Mouse (Mus musculus) stomach, embryonic 15.5 days (tissue): ENCODE results near the gene Fam240a. TPM values are rescaled to one million over a fixed set of nuclear protein-coding genes. Genes with fewer than 3 reads are reported as not detected.

Experiments used
- ATAC-seq: fragments of 200-750 bp; cut with Nextera tagmentation; 2 replicates; pipeline ENCODE4 v1.8.0; 2017; ENCODE audit warnings: low read depth, moderate number of reproducible peaks, moderate TSS enrichment; ENCODE audit not compliant: insufficient read depth, low FRiP score
- H3K27ac ChIP-seq: fragments of 300-500 bp; sonication (generic); 2 replicates; pipeline ENCODE4 v1.5.1; 2015; ENCODE audit warnings: mild to moderate bottlenecking, inconsistent platforms
- H3K27me3 ChIP-seq: fragments of 300-500 bp; sonication (generic); replicated peaks from 2 replicates; pipeline ENCODE4 v1.6.1; 2015; ENCODE audit warnings: inconsistent platforms
- H3K36me3 ChIP-seq: fragments of 300-500 bp; sonication (generic); 2 replicates; pipeline ENCODE4 v1.6.1; 2015; ENCODE audit warnings: inconsistent platforms
- H3K4me1 ChIP-seq: fragments of 300-500 bp; sonication (generic); 2 replicates; pipeline ENCODE4 v1.6.1; 2015; ENCODE audit warnings: inconsistent platforms
- H3K4me2 ChIP-seq: fragments of 300-500 bp; sonication (generic); 2 replicates; pipeline ENCODE4 v1.6.1; 2015; ENCODE audit warnings: mild to moderate bottlenecking, inconsistent platforms
- H3K4me3 ChIP-seq: fragments of 300-500 bp; sonication (generic); replicated peaks from 2 replicates; pipeline ENCODE4 v1.5.1; 2015; ENCODE audit warnings: inconsistent platforms
- H3K9ac ChIP-seq: fragments of 300-500 bp; sonication (generic); 2 replicates; pipeline ENCODE4 v1.6.1; 2015; ENCODE audit warnings: inconsistent platforms
- H3K9me3 ChIP-seq: fragments of 300-500 bp; sonication (generic); 2 replicates; pipeline ENCODE4 v1.6.1; 2016; ENCODE audit warnings: inconsistent platforms
- WGBS: fragments of 180-500 bp; shearing (Covaris S2); methylation state at CpG from one replicate; pipeline ENCODE4 v1.1.7; 2015; 5-methylcytosine and 5-hydroxymethylcytosine counted together
- polyA plus RNA-seq: library from polyadenylated mRNA; unstranded; fragments of >200 nt; fragmentation: Nextera tagmentation; extraction: Ambion mirVana; gene quantifications from 2 replicates; pipeline ENCODE4 v1.2.1, GENCODE M21; 2015

Fam240a gene
- polyA plus RNA-seq, 1 experiment from 2014 or later = not detected

DNA sequence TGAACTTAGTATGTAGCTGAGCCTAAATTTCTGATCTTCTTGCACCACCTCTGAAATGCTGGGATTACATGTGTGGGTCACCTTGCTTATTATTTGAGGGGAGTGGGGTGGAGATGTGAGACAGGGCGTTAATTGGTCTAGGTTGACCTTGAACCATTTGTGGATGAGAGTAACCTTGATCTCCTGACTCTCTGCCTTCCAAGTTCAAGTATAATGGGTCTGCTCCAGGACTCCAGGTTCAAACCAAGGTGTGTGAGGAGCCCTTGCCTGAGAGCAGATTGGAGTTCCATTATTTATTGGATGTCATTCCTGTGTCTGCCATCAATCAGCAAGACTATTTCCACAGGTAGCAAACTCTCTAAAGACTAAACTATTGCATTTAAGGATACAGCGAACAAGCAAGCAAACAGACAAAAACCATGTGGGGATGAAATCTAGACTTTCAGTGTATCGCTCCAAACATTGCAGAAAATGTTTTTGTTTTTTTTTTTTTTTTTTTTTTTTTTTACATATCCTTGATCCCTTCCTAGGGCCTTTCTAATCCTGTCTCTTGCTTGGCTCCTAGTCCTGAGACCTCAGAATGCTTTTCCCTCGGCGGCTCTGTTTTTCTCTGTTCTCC, 36.4 kb upstream of the Fam240a start:
- peak overlapping the region; percentile 84 for H3K4me2 ChIP-seq
- peak overlapping the region; percentile 47; the same call in 1 of the 2 replicates for H3K4me3 ChIP-seq
- 0 out of 2 replicates have a peak, but pooled peaks cover 6% of the 10 kb centered on the region for H3K4me1 ChIP-seq
- no peaks in the 10 kb centered on the region for H3K9me3 ChIP-seq
- no peak for ATAC-seq
- H3K36me3 ChIP-seq = no peaks in the 10 kb centered on the region
- H3K27me3 ChIP-seq = peaks cover 14% of the 10 kb centered on the region; the same call in 1 of the 2 replicates
- no peak overlapping the region for H3K9ac ChIP-seq
- H3K27ac ChIP-seq = no peak overlapping the region
- WGBS = 40% methylated on average over 5 of the region's 5 CpGs

DNA sequence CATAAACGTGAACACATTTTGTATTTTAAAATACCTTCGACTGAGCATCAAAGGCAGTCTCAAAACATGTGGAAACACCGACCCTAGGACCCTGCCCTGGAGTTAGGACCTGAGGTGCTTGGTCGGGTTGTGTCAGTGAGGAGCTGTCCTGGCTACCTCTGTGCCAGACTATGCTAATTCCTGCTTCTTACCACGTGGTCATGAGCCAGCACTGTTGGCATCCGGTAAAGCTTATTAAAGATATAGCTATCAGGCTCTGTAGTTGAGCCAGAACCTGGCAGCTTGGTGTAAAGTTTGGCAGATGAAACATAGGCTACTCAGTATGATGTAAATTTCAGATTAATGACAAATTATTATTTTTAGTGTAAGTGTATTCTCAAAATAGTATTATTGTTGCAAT, 35.7 kb upstream of the Fam240a start:
- Histone ChIP-seq H3K4me3 (no peak overlapping the region), H3K27me3 (peaks cover 19% of the 10 kb centered on the region; the same call in 1 of the 2 replicates), H3K9ac (no peak overlapping the region), H3K4me2 (no peak overlapping the region), H3K36me3 (no peaks in the 10 kb centered on the region), H3K9me3 (no peaks in the 10 kb centered on the region), H3K27ac (no peak overlapping the region), H3K4me1 (0 out of 2 replicates have a peak, but pooled peaks cover 6% of the 10 kb centered on the region)
- WGBS = 52% methylated on average over 6 of the region's 6 CpGs
- ATAC-seq = no peak

DNA sequence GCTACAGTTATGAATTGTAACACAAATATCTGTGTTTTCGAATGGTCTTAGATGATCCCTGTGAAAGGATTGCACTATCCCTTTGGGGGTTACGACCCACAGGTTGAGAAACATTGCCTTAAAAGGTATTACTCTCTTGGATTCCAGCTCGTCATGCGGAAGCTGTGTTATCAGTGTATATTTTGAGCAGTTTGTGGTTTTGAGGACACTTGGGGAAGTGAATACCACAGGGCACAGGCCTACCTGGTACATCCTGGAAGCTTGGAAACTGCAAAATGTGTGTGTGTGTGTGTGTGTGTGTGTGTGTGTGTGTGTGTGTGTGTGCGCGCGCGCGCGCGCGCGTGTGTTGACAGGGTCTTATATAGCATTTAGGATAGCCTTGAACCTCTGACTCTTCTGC, 35.2 kb upstream of the Fam240a start:
- Histone ChIP-seq H3K9me3 (no peaks in the 10 kb centered on the region), H3K4me1 (0 out of 2 replicates have a peak, but pooled peaks cover 6% of the 10 kb centered on the region), H3K4me2 (no peak overlapping the region), H3K4me3 (no peak overlapping the region), H3K9ac (no peak overlapping the region), H3K27me3 (peaks cover 21% of the 10 kb centered on the region; the same call in 1 of the 2 replicates), H3K36me3 (no peaks in the 10 kb centered on the region), H3K27ac (no peak overlapping the region)
- 92% methylated on average over 11 of the region's 13 CpGs for WGBS
- no peak for ATAC-seq

DNA sequence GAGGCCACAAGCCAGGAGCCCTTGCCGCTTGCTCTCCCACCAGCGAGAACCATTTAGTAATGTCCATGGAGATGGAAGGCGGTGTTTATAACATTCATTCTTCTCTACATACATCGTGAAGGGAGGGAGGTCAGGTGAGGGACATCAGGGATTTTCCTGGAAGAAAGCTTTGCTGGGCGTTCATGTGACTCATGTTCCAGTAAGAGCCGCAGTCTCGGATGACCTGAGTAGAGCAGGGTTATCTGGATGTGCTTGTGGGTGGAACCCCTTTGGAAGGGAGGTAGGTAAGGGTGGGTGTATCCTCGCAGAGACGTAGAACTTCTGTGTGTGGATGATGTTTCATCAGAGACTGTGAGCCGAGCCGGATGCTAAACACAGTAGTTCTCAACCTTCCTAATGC, 34.7 kb upstream of the Fam240a start, which contains the start of gene Lrrc2:
TSS of gene Lrrc2 (plus strand) at position 149 of the 400 bp plus-strand sequence.
- H3K9me3 ChIP-seq = no peaks in the 10 kb centered on the region
- WGBS = 66% methylated on average over 11 of the region's 11 CpGs
- H3K27me3 ChIP-seq = peaks cover 26% of the 10 kb centered on the region
- no peak within 1 kb of the TSS for H3K9ac ChIP-seq
- ATAC-seq = no peak
- no peaks in the 10 kb centered on the region for H3K36me3 ChIP-seq
- no peak within 1 kb of the TSS for H3K4me3 ChIP-seq
- no peak within 1 kb of the TSS for H3K27ac ChIP-seq
- H3K4me1 ChIP-seq = 0 out of 2 replicates have a peak, but pooled peaks cover 6% of the 10 kb centered on the region
- H3K4me2 ChIP-seq = no peak within 1 kb of the TSS

DNA sequence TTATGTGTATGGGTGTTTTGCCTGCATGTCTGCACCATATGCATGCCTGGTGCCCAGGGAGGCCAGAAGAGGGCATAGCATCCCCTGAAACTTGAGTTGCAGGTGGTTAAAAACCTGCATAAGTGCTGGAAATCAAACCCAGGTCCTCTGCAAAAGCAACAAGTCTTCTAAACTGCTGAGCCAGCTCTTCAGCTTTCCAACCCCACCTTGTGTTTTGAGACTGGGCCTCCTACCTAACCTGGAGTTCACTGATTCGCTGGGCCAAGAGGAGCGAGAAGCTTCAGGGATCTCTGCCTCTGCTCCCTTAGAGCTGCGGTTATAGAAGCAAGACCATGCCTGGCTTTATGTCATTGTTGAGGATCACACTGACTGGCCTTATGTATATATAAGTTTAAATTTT, 33.4 kb upstream of the Fam240a start:
- 91% methylated on average over 3 of the region's 3 CpGs for WGBS
- H3K27me3 ChIP-seq = peaks cover 36% of the 10 kb centered on the region
- no peak overlapping the region for H3K9ac ChIP-seq
- no peak for ATAC-seq
- H3K36me3 ChIP-seq = no peaks in the 10 kb centered on the region
- 0 out of 2 replicates have a peak, but pooled peaks cover 6% of the 10 kb centered on the region for H3K4me1 ChIP-seq
- no peak overlapping the region for H3K4me3 ChIP-seq
- no peaks in the 10 kb centered on the region for H3K9me3 ChIP-seq
- no peak overlapping the region for H3K27ac ChIP-seq
- no peak overlapping the region for H3K4me2 ChIP-seq

DNA sequence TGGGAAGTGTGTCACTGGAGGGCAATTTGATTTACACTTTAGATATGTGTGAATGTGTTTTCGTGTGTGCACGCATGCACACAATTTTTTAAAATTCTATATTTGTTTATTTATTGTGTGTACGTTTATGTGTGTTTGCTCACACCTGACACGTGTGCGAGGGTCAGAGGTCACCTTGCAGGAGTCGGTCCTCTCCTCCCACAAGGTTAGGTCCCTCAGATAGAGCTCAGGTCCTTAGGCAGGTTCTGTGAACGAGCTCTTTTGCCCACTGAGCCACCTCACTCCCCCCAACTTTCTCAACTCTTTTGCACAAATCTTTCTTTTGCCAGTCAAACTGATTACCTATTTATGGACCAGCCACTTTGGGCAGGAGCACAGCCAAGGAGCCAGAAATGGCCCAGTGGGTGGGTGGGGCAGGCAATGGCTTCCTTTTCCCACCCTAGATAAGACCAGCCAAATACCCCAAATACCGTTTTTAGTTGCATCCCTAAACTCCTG, 32.2 kb upstream of the Fam240a start:
- Histone ChIP-seq H3K27me3 (peaks cover 48% of the 10 kb centered on the region), H3K27ac (no peak overlapping the region), H3K9ac (no peak overlapping the region), H3K4me2 (no peak overlapping the region), H3K4me3 (no peak overlapping the region), H3K9me3 (no peaks in the 10 kb centered on the region), H3K36me3 (no peaks in the 10 kb centered on the region), H3K4me1 (0 out of 2 replicates have a peak, but pooled peaks cover 1% of the 10 kb centered on the region)
- no peak for ATAC-seq
- 49% methylated on average over 8 of the region's 8 CpGs for WGBS

DNA sequence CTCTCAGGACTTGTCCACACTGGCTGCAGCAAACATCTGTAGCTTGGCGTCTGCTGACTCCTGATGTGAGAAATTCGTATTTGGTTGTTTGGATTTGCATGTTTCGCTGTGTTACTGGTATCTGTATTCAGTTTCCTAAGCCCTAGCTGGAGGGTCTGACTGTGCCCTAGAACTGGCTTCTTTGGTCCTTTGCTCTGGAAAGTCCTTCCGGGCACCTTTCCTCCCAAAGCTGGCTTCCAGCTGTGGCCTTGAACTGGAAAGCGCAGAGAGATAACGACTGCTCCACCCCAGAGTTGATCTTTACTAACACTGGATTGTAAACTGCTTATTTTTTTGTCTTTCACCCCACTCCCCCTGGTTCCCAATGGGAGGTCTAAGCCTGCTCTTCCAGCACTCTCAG, 31.2 kb upstream of the Fam240a start:
- Histone ChIP-seq H3K9me3 (no peaks in the 10 kb centered on the region), H3K27ac (no peak overlapping the region), H3K4me1 (no peaks in the 10 kb centered on the region), H3K9ac (no peak overlapping the region), H3K36me3 (no peaks in the 10 kb centered on the region), H3K4me2 (no peak overlapping the region), H3K27me3 (peaks cover 48% of the 10 kb centered on the region), H3K4me3 (no peak overlapping the region)
- ATAC-seq = no peak
- 56% methylated on average over 6 of the region's 6 CpGs for WGBS

DNA sequence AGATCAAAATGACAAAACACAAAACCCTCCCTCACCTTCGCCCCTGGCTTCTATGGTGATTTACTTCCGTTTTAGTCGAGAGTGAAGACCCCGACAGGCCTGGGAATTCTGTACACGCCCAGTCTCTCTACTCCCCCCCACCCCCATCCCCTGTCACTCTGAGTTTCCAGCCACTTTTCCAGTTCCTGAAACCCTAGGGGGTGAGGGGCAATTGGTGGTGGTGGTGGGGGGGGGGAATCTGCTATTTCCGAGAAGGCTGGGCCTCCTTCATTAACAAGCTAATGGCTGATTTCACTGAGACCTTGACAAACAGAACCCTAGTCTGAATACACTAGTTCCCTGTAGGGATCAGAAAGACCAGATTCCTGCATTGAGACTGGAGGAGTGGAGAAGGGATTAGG, 30.6 kb upstream of the Fam240a start:
- Histone ChIP-seq H3K4me3 (no peak overlapping the region), H3K9ac (no peak overlapping the region), H3K9me3 (no peaks in the 10 kb centered on the region), H3K4me2 (no peak overlapping the region), H3K36me3 (no peaks in the 10 kb centered on the region), H3K27ac (no peak overlapping the region), H3K27me3 (peaks cover 42% of the 10 kb centered on the region), H3K4me1 (no peaks in the 10 kb centered on the region)
- no peak for ATAC-seq
- 20% methylated on average over 6 of the region's 6 CpGs for WGBS

DNA sequence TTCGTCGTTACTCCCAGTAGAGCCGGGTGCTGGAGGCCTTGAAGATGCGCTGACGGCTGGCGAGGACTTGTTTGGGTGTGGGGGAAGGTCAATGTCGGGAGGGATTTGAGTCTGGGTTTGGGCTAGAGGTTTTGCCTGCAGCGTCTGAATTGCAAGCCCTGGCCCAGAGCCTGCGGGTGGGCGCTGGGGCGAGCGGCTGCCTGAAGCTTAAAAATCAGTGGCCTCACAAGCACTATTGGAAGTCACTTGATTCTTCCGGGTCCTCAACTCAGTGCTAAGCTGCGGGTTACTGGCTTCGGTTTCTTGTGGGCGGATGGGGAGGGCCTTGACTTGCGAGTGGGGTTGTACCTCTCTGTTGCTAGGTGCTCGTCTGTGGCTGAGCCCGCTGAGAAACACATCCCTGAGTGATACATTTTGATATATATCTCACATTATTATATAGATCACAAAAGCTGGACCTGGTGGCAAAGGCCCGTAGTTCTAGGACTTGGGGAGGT, 29.9 kb upstream of the Fam240a start:
- no peak for ATAC-seq
- Histone ChIP-seq H3K4me3 (no peak overlapping the region), H3K36me3 (no peaks in the 10 kb centered on the region), H3K9ac (no peak overlapping the region), H3K4me1 (no peaks in the 10 kb centered on the region), H3K9me3 (no peaks in the 10 kb centered on the region), H3K27ac (no peak overlapping the region), H3K27me3 (peaks cover 38% of the 10 kb centered on the region), H3K4me2 (no peak overlapping the region)
- 29% methylated on average over 20 of the region's 20 CpGs for WGBS

DNA sequence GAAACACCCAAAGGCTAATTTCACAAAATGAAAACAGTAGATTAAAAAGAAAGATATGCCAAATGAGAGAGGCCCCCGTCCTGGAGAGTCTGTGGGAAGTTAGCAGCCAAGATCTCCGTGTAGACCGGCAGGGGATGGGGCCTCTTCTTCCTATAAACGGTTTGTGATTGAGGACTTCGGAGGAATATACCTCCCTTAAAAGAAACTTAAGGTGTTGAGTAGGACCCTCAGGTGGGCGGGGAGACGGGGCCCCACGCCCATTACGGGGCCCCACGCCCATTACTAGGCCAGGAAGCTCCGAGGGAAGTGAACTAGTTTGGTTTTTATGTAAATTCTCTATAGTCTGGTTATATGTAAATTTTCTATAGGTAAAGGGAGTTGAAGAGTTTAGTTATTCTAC, 29.3 kb upstream of the Fam240a start, which contains the start of gene Tdgf1:
TSS of gene Tdgf1 (minus strand) at position 233 of the 400 bp plus-strand sequence.
- no peaks in the 10 kb centered on the region for H3K9me3 ChIP-seq
- WGBS = 15% methylated on average over 11 of the region's 11 CpGs
- no peaks in the 10 kb centered on the region for H3K4me1 ChIP-seq
- H3K27me3 ChIP-seq = peaks cover 38% of the 10 kb centered on the region
- ATAC-seq = no peak
- H3K4me2 ChIP-seq = no peak within 1 kb of the TSS
- no peak within 1 kb of the TSS for H3K27ac ChIP-seq
- no peak within 1 kb of the TSS for H3K4me3 ChIP-seq
- H3K36me3 ChIP-seq = no peaks in the 10 kb centered on the region
- H3K9ac ChIP-seq = no peak within 1 kb of the TSS

DNA sequence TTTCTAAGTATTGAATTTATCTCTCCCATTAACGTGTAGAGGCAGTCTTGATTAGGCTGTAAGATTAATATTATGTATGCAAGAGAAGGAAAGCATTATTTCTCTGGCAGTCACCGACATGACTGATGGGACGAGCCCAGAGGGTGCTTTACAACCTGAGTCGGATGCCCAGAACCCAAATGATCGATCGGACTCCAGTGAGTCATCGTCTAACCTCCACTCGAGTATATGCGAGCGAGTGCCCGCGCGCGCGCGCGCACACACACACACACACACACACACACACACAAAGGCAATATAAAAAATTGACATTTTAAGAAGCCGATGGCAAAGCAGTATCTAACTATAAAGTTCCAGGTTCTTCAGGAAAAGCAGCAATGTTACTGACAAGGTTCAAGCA, 28.7 kb upstream of the Fam240a start:
- Histone ChIP-seq H3K27ac (no peak overlapping the region), H3K36me3 (no peaks in the 10 kb centered on the region), H3K4me1 (no peaks in the 10 kb centered on the region), H3K4me2 (no peak overlapping the region), H3K27me3 (peaks cover 38% of the 10 kb centered on the region), H3K4me3 (no peak overlapping the region), H3K9me3 (no peaks in the 10 kb centered on the region), H3K9ac (no peak overlapping the region)
- no peak for ATAC-seq
- 3% methylated on average over 18 of the region's 18 CpGs for WGBS

DNA sequence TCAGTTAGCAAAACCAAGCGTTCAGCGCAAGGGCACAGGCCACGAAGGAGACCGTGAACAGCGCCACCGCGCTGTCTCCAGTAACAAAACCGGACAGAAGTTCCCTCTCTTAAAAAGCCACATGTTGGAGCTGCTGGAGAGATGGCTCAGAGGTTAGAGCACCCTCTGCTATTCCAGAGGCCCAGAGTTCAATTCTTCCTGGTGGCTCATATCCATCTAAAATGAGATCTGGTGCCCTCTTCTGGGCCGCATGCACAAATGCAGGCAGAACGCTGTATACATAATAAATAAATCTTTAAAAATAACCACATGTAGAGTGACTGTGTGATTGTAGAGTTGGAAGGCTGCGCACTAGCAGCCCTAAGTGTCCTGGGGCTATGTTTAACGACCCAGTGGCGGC, 27.6 kb upstream of the Fam240a start:
- Histone ChIP-seq H3K4me3 (no peak overlapping the region), H3K9ac (no peak overlapping the region), H3K27ac (no peak overlapping the region), H3K36me3 (no peaks in the 10 kb centered on the region), H3K4me2 (no peak overlapping the region), H3K4me1 (no peaks in the 10 kb centered on the region), H3K9me3 (no peaks in the 10 kb centered on the region), H3K27me3 (peaks cover 38% of the 10 kb centered on the region)
- no peak for ATAC-seq
- WGBS = 28% methylated on average over 13 of the region's 13 CpGs
